ENCODE assay signal across 13 mouse cellular contexts in genomic region chr10:80986754-80987153, GRCm38 (mm10). TPM values are rescaled to one million over a fixed set of nuclear protein-coding genes. Genes with fewer than 3 reads are reported as not detected.
A peak's percentile ranks its signal among the peaks of the same experiment; 100 is the strongest.
DNase-seq lines count a peak whose midpoint lies in the region; TF ChIP-seq lines count a peak whose summit lies in the region.
"Had no signal": no experiment of that assay in that cellular context is flagged by ENCODE, and none has a peak within 500 bp of the region (broad histone marks: within the 10 kb centered on the region; RNA-seq: fewer than 3 reads in every experiment).

No protein-coding gene starts in this region.

- H3K36me3 ChIP-seq in small intestine, adult 2 months (ENCODE audit: control insufficient read depth, insufficient read depth, low read length): no peaks in the 10 kb centered on the region
- H3K36me3 ChIP-seq: embryonic facial prominence, embryonic 13.5 days; hindbrain, embryonic 15.5 days had no signal

- TF ChIP-seq CTCF in small intestine, adult 2 months (IDR thresholded peaks at IDR 0.05; ENCODE audit: extremely low read depth, insufficient read length, insufficient replicate concordance, low read depth, low read length): no peak
- no peak for TF ChIP-seq CTCF in cerebellum, adult 2 months (IDR thresholded peaks at IDR 0.05; ENCODE audit: borderline replicate concordance, insufficient read depth, low read depth, low read length)

- H3K4me3 ChIP-seq in small intestine, adult 2 months (ENCODE audit: low read depth, low read length): no peak overlapping the region
- H3K4me3 ChIP-seq in cerebellum, adult 2 months (replicated peaks; ENCODE audit: insufficient read depth, low read depth, low read length): no peak overlapping the region
- H3K4me3 ChIP-seq: embryonic facial prominence, embryonic 13.5 days; hindbrain, embryonic 15.5 days had no signal

- H3K27ac ChIP-seq in small intestine, adult 2 months (ENCODE audit: insufficient read depth, low read depth, low read length): peak overlapping the region; percentile 88
- no peak overlapping the region for H3K27ac ChIP-seq in cerebellum, adult 2 months (ENCODE audit: insufficient read depth, low read length)
- H3K27ac ChIP-seq: embryonic facial prominence, embryonic 13.5 days; hindbrain, embryonic 15.5 days had no signal

- no peak for TF ChIP-seq POLR2A in small intestine, adult 2 months (IDR thresholded peaks at IDR 0.05; ENCODE audit: low read depth, low read length)
- TF ChIP-seq POLR2A in cerebellum, adult 2 months (IDR thresholded peaks at IDR 0.05; ENCODE audit: borderline replicate concordance, insufficient read depth, low read length): no peak

- no peaks in the 10 kb centered on the region for H3K27me3 ChIP-seq in small intestine, adult 2 months (ENCODE audit: control insufficient read depth, insufficient read depth, low read length)
- no peaks in the 10 kb centered on the region for H3K27me3 ChIP-seq in cerebellum, adult 2 months (ENCODE audit: control insufficient read depth, insufficient read depth, low read length)

- DNase-seq in heart, adult 11 months: peak; percentile 98
- DNase-seq in heart, postnatal 25 days (ENCODE audit: low spot score): no peak
- peak; percentile 56 for DNase-seq in ovary, adult 18-20 months (ENCODE audit: low spot score)
- DNase-seq in ovary, postnatal 10 days (ENCODE audit: low spot score): no peak
- DNase-seq in heart, postnatal 4 days: peak; percentile 77
- no peak for DNase-seq in right cerebral cortex, postnatal 4 days
- no peak for DNase-seq in cerebellum, adult 2 months
- DNase-seq: B cell, adult 2 months; forebrain, postnatal 0 days; lung, embryonic 14.5 days had no signal

- intact Hi-C loops in heart, postnatal 25 days (cut with DNase I): no loop called here

- WGBS in small intestine, adult 2 months: 22% methylated on average over 6 of the region's 6 CpGs
- WGBS in cerebellum, adult 2 months: 67% methylated on average over 6 of the region's 6 CpGs

- peaks cover 23% of the 10 kb centered on the region for H3K4me1 ChIP-seq in small intestine, adult 2 months (ENCODE audit: control insufficient read depth, insufficient read depth, insufficient read length, low read length)
- H3K4me1 ChIP-seq in cerebellum, adult 2 months (ENCODE audit: control insufficient read depth, insufficient read depth, low read length): peaks cover 4% of the 10 kb centered on the region

RNA-seq across cellular contexts. Expression of gene Gng7, which starts 28.0 kb away (rescaled TPM):
- total RNA-seq in heart, postnatal 25 days (2021): under 1 TPM; 0.13 to 0.34 TPM
- under 1 TPM; 0.38 to 0.47 TPM for total RNA-seq in heart, postnatal 4 days (2021)
- 0.44 and 0.74 TPM in 2 replicates for polyA plus RNA-seq in small intestine, adult 2 months (2012; rRNA removed)
- 21.0 and 23.0 TPM in 2 replicates for polyA plus RNA-seq in cerebellum, adult 2 months (2012; rRNA removed)

RNA-seq across cellular contexts. Expression of gene Diras1, which starts 38.7 kb away (rescaled TPM):
- not detected for total RNA-seq in heart, postnatal 25 days (2021)
- total RNA-seq in heart, postnatal 4 days (2021): not detected
- 0.32 and 0.38 TPM in 2 replicates for polyA plus RNA-seq in small intestine, adult 2 months (2012; rRNA removed)
- polyA plus RNA-seq in cerebellum, adult 2 months (2012; rRNA removed): 126 and 136 TPM in 2 replicates

RNA-seq across cellular contexts. Expression of gene Slc39a3, which starts 50.5 kb away (rescaled TPM):
- 10 to 100 TPM; 14.0 to 14.3 TPM for total RNA-seq in heart, postnatal 25 days (2021)
- total RNA-seq in heart, postnatal 4 days (2021): 1 to 10 TPM; 7.6 to 7.8 TPM
- 19.3 and 31.6 TPM in 2 replicates for polyA plus RNA-seq in small intestine, adult 2 months (2012; rRNA removed)
- polyA plus RNA-seq in cerebellum, adult 2 months (2012; rRNA removed): 75.2 and 77.0 TPM in 2 replicates

RNA-seq across cellular contexts. Expression of gene Gadd45b, which starts 56.9 kb away (rescaled TPM):
- 10 to 100 TPM in 1 of 2 experiments, 1 to 10 TPM in 1; 8.2 to 14.1 TPM for total RNA-seq in heart, postnatal 25 days (2021)
- 1 to 10 TPM; 6.4 to 9.5 TPM for total RNA-seq in heart, postnatal 4 days (2021)
- 16.2 and 29.7 TPM in 2 replicates for polyA plus RNA-seq in small intestine, adult 2 months (2012; rRNA removed)
- polyA plus RNA-seq in cerebellum, adult 2 months (2012; rRNA removed): 30.6 and 33.3 TPM in 2 replicates

Comparison
In these comparisons a context has a peak if more than half of its experiments do, and no peak if none do; other contexts are left out.
1. DNase-seq: peak in heart, adult 11 months (single experiment), ovary, adult 18-20 months (single experiment) and heart, postnatal 4 days (single experiment); none in heart, postnatal 25 days (single experiment), ovary, postnatal 10 days (single experiment), right cerebral cortex, postnatal 4 days (single experiment) and cerebellum, adult 2 months (0 of 2).